Mouse (Mus musculus) CH12.LX (cell line): ENCODE data around the gene Atf3.

Source experiments
- BHLHE40 ChIP-seq: IDR thresholded peaks from 2 replicates; pipeline ENCODE4 v1.6.1; 2011; ENCODE audit warnings: mild to moderate bottlenecking, low read depth, low read length, improper control_type of control experiment
- CTCF ChIP-seq, 2 experiments: IDR thresholded peaks in 1 of 2; conservative IDR thresholded peaks in 1 of 2; 2 replicates each; pipeline ENCODE4 v1.5.1; 2011 to 2012; ENCODE audit warnings: low read depth in 2 of 2, low read length in 2 of 2, improper control_type of control experiment in 1 of 2, inconsistent platforms in 1 of 2, mild to moderate bottlenecking in 1 of 2, moderate library complexity in 1 of 2
- GABPA ChIP-seq: IDR thresholded peaks from 2 replicates; pipeline ENCODE4 v1.6.1; 2012; ENCODE audit warnings: low read depth, low read length, improper control_type of control experiment, inconsistent platforms; ENCODE audit not compliant: insufficient replicate concordance
- HCFC1 ChIP-seq: IDR thresholded peaks from 2 replicates; pipeline ENCODE4 v1.6.1; 2012; ENCODE audit warnings: low read depth, mild to moderate bottlenecking, inconsistent platforms, low read length, improper control_type of control experiment
- MAFK ChIP-seq: IDR thresholded peaks from 2 replicates; pipeline ENCODE4 v1.6.1; 2011; ENCODE audit warnings: low read length, improper control_type of control experiment; ENCODE audit not compliant: insufficient replicate concordance
- MAZ ChIP-seq: IDR thresholded peaks from 2 replicates; pipeline ENCODE4 v1.6.1; 2012; ENCODE audit warnings: low read depth, mild to moderate bottlenecking, inconsistent platforms, low read length, improper control_type of control experiment, moderate library complexity
- MYC ChIP-seq: IDR thresholded peaks from 2 replicates; pipeline ENCODE4 v1.6.1; 2011; ENCODE audit warnings: low read depth, mild to moderate bottlenecking, improper control_type of control experiment, low read length
- POLR2A ChIP-seq: IDR thresholded peaks from 2 replicates; pipeline ENCODE4 v1.6.1; 2011; ENCODE audit warnings: low read depth, mild to moderate bottlenecking, improper control_type of control experiment, low read length
- TCF12 ChIP-seq: IDR thresholded peaks from 2 replicates; pipeline ENCODE4 v1.6.1; 2014; ENCODE audit warnings: low read depth, mild to moderate bottlenecking, inconsistent platforms, low read length, improper control_type of control experiment
- ZC3H11A ChIP-seq: IDR thresholded peaks from 2 replicates; pipeline ENCODE4 v1.6.1; 2012; ENCODE audit warnings: low read depth, mild to moderate bottlenecking, inconsistent platforms, low read length, improper control_type of control experiment

DNA sequence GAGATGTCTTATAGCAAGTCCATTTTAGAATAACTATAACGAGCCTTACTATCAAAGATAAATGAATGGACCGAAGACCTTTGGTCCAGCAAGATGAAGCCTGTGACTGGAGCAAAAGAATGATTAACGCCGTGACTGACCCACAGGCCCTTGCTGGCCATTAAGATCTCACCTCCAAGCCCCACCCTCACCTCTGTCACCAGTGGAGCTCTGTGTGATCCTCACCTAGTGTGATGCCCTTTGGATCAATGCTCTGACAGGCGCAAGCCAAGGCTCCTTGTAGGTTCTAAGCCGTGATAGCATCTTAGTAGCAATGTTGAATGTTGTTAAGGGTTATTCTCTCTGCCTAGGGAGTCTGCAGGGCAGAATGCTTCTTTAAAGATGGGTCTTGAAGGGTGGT, 21.8 kb downstream of the Atf3 start:
- TF ChIP-seq MAFK (no peak), POLR2A (no peak), ZC3H11A (no peak), MYC (no peak), HCFC1 (no peak), MAZ (no peak), GABPA (no peak), BHLHE40 (no peak), TCF12 (no peak), CTCF (conservative IDR thresholded peaks at IDR 0.05 in 1 of 2, IDR thresholded peaks at IDR 0.05 in 1 of 2; ENCODE audit: low read depth in 2 of 2, low read length in 2 of 2) (no peak)
